Comparison of ENCODE assay signal across 9 mouse cellular contexts in the genomic region with DNA sequence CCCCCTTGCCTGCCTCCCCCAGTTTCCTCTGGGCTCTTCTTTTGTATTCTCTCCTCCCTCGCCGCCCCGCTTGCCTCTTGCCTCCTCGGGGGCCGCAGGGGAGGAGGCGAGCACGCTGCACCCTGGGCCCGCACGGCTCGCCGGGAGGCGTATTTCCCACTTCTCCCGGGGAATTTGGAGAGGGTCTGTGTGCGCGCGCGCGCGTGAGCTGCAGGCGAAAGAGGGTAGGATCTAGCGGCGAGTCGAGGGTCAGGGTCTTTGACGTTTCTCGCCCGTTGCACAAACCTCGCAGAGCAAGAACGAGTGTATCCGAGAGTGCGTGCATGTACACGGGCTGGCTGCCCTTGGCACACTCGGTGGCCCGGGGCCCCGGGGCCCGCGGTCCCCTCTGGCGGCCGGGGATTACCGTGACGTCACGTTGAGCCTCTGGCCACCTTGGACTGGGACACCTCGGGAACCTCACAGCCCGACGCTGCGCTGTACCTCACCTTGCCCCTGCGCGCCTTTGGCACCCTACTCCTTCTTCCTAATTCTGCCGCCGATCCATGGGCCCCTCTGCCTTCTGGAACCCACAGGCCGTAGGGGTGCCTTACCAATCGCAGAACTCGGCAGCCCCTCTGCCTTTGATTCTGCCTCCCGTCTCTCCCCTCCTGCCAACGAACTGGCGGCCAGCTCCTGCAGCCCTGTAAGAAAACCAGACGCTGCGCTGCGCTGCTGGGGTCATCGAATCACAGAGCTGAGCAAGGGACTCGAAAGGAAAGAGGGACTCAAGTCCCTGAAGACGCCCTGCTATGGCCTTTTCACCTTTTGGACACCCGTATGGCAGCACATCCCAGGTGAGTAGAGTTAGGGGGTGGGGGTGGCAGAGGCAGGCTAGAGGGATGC. TPM values are rescaled to one million over a fixed set of nuclear protein-coding genes. Genes with fewer than 3 reads are reported as not detected.
A peak's percentile ranks its signal among the peaks of the same experiment; 100 is the strongest.
DNase-seq lines count a peak whose midpoint lies in the region; ATAC-seq and TF ChIP-seq lines count a peak whose summit lies in the region.
"Had no signal": no experiment of that assay in that cellular context is flagged by ENCODE, and none has a peak within 500 bp of the region (broad histone marks: within the 10 kb centered on the region; RNA-seq: fewer than 3 reads in every experiment).

Irx6 (plus strand) TSS at position 45 of the 885 bp plus-strand sequence.

- 1% methylated on average over 60 of the region's 62 CpGs for WGBS in heart, embryonic 15.5 days
- WGBS in liver, postnatal 0 days (ENCODE audit: insufficient replicate concordance) = 2% methylated on average over 59 of the region's 62 CpGs

- H3K36me3 ChIP-seq in heart, embryonic 15.5 days = no peaks in the 10 kb centered on the region
- no peaks in the 10 kb centered on the region for H3K36me3 ChIP-seq in liver, postnatal 0 days (replicated peaks; ENCODE audit: insufficient read depth, low read length)

- H3K27ac ChIP-seq in heart, embryonic 15.5 days = no peak within 1 kb of the TSS
- H3K27ac ChIP-seq in liver, postnatal 0 days (ENCODE audit: low read depth) = no peak within 1 kb of the TSS

- TF ChIP-seq CTCF in liver, postnatal 0 days (IDR thresholded peaks at IDR 0.05; ENCODE audit: low read depth) = no peak

- DNase-seq in cerebellum, postnatal 10 days = peak; percentile 27 to 34
- no peak for DNase-seq in cerebellum, adult 11-12 months
- DNase-seq in Muller cell, postnatal 12 days (ENCODE audit: inconsistent ontology term) = peak; percentile 39
- no peak for DNase-seq in liver, postnatal 0 days
- DNase-seq in urinary bladder, adult 18-20 months (ENCODE audit: low spot score in 2 of 2) = no peak
- no peak for DNase-seq in thymus, postnatal 14 days

- peaks cover 27% of the 10 kb centered on the region for H3K4me1 ChIP-seq in heart, embryonic 15.5 days (replicated peaks)
- no peaks in the 10 kb centered on the region for H3K4me1 ChIP-seq in liver, postnatal 0 days (ENCODE audit: insufficient read depth)

- TF ChIP-seq EP300 in liver, postnatal 0 days (IDR thresholded peaks at IDR 0.05; ENCODE audit: low read depth) = no peak

- peak within 1 kb of the TSS; percentile 43 for H3K9ac ChIP-seq in heart, embryonic 15.5 days
- H3K9ac ChIP-seq in liver, postnatal 0 days (replicated peaks) = no peak within 1 kb of the TSS

- H3K4me3 ChIP-seq in heart, embryonic 15.5 days = peak within 1 kb of the TSS; percentile 52
- no peak within 1 kb of the TSS; the same call in 1 of the 2 replicates for H3K4me3 ChIP-seq in liver, postnatal 0 days (ENCODE audit: low read depth, low read length)

- H3K9me3 ChIP-seq in heart, embryonic 15.5 days (replicated peaks) = no peaks in the 10 kb centered on the region
- no peaks in the 10 kb centered on the region for H3K9me3 ChIP-seq in liver, postnatal 0 days (ENCODE audit: low read length)

- peak within 1 kb of the TSS; percentile 89 for H3K4me2 ChIP-seq in heart, embryonic 15.5 days
- 0 out of 2 replicates have a peak within 1 kb of the TSS, but pooled peaks have one; percentile 18 for H3K4me2 ChIP-seq in liver, postnatal 0 days (ENCODE audit: low read depth, low read length)

- no peak for ATAC-seq in heart, embryonic 15.5 days (replicated peaks; ENCODE audit: insufficient number of reproducible peaks, insufficient read depth, low FRiP score, low read depth)
- no peak for ATAC-seq in liver, postnatal 0 days
- ATAC-seq in inflammation-experienced regulatory T-cells, adult 6 months = no peak

- peaks cover 99% of the 10 kb centered on the region for H3K27me3 ChIP-seq in heart, embryonic 15.5 days
- H3K27me3 ChIP-seq in liver, postnatal 0 days (ENCODE audit: insufficient read depth, low read length) = peaks cover 53% of the 10 kb centered on the region

RNA-seq across cellular contexts. Expression of gene Irx6, which starts in this region (rescaled TPM):
- polyA plus RNA-seq in heart, embryonic 15.5 days (2015; fragmentation: Nextera tagmentation; extraction: Ambion mirVana) = 1.1 and 1.3 TPM in 2 replicates
- not detected in 2 replicates for polyA plus RNA-seq in liver, postnatal 0 days (2015; fragmentation: Nextera tagmentation; extraction: Ambion mirVana)
- polyA plus RNA-seq in inflammation-experienced regulatory T-cells, adult 6 months (2017; shearing (Covaris generic)) = not detected
- polyA plus RNA-seq: liver, embryonic 16.5 days had no signal

Comparison
In these comparisons a context has a peak if more than half of its experiments do, and no peak if none do; other contexts are left out.
1. DNase-seq: peak in cerebellum, postnatal 10 days (2 of 2) and Muller cell, postnatal 12 days (single experiment); none in cerebellum, adult 11-12 months (single experiment), liver, postnatal 0 days (single experiment), urinary bladder, adult 18-20 months (0 of 2) and thymus, postnatal 14 days (single experiment).